Comparison of ENCODE assay signal across 9 mouse cellular contexts in genomic region chr7:96915452-96916105, GRCm38 (mm10). TPM values are rescaled to one million over a fixed set of nuclear protein-coding genes. Genes with fewer than 3 reads are reported as not detected.
A peak's percentile ranks its signal among the peaks of the same experiment; 100 is the strongest.
DNase-seq lines count a peak whose midpoint lies in the region; ATAC-seq lines count a peak whose summit lies in the region.
"Had no signal": no experiment of that assay in that cellular context is flagged by ENCODE, and none has a peak within 500 bp of the region (broad histone marks: within the 10 kb centered on the region; RNA-seq: fewer than 3 reads in every experiment).

No protein-coding gene starts in this region.

- ATAC-seq in heart, embryonic 12.5 days (ENCODE audit: insufficient number of reproducible peaks, low FRiP score), result no peak
- peak; percentile 60 for ATAC-seq in hindbrain, embryonic 13.5 days (ENCODE audit: low FRiP score)
- ATAC-seq in megakaryocyte-erythroid progenitor cell, adult 5-6 weeks (replicated peaks; ENCODE audit: low FRiP score, low TSS enrichment, poor library complexity, severe bottlenecking), result peak; percentile 72; the same call in 1 of the 2 replicates

- 2% methylated on average over 2 of the region's 2 CpGs for WGBS in heart, embryonic 12.5 days
- WGBS in hindbrain, embryonic 13.5 days, result 2% methylated on average over 2 of the region's 2 CpGs

- H3K9me3 ChIP-seq in heart, embryonic 12.5 days (replicated peaks), result no peaks in the 10 kb centered on the region
- no peaks in the 10 kb centered on the region for H3K9me3 ChIP-seq in hindbrain, embryonic 13.5 days
- H3K9me3 ChIP-seq: limb, embryonic 13.5 days had no signal

- DNase-seq in heart, adult 11 months, result peak; percentile 91
- peak; percentile 62 for DNase-seq in c-Kit-negative CD71-positive TER-119-positive erythroid progenitor cells, embryonic 14.5 days (ENCODE audit: low read depth, low spot score)
- DNase-seq in fibroblast of lung, adult 2 months (ENCODE audit: low read depth), result peak; percentile 22
- peak; percentile 43 for DNase-seq in layer of hippocampus, adult 9-11 months
- DNase-seq in skeletal muscle tissue, adult 2 months (ENCODE audit: low read depth, low spot score), result peak; percentile 44

- H3K4me3 ChIP-seq in heart, embryonic 12.5 days, result no peak overlapping the region
- no peak overlapping the region for H3K4me3 ChIP-seq in hindbrain, embryonic 13.5 days
- H3K4me3 ChIP-seq: limb, embryonic 13.5 days had no signal

- H3K4me1 ChIP-seq in heart, embryonic 12.5 days (replicated peaks), result no peaks in the 10 kb centered on the region
- no peaks in the 10 kb centered on the region for H3K4me1 ChIP-seq in hindbrain, embryonic 13.5 days (replicated peaks)

- H3K27me3 ChIP-seq in heart, embryonic 12.5 days (replicated peaks), result peaks cover 63% of the 10 kb centered on the region
- H3K27me3 ChIP-seq in hindbrain, embryonic 13.5 days, result peaks cover 12% of the 10 kb centered on the region

- no peak overlapping the region for H3K4me2 ChIP-seq in heart, embryonic 12.5 days
- no peak overlapping the region for H3K4me2 ChIP-seq in hindbrain, embryonic 13.5 days
- H3K4me2 ChIP-seq: limb, embryonic 13.5 days had no signal

- no peak overlapping the region for H3K9ac ChIP-seq in heart, embryonic 12.5 days
- no peak overlapping the region for H3K9ac ChIP-seq in hindbrain, embryonic 13.5 days
- H3K9ac ChIP-seq: limb, embryonic 13.5 days had no signal

- H3K27ac ChIP-seq in heart, embryonic 12.5 days (ENCODE audit: poor library complexity, severe bottlenecking), result no peak overlapping the region
- H3K27ac ChIP-seq in hindbrain, embryonic 13.5 days, result no peak overlapping the region
- H3K27ac ChIP-seq: limb, embryonic 13.5 days had no signal

- H3K36me3 ChIP-seq in heart, embryonic 12.5 days, result no peaks in the 10 kb centered on the region
- H3K36me3 ChIP-seq in hindbrain, embryonic 13.5 days, result no peaks in the 10 kb centered on the region
- H3K36me3 ChIP-seq: limb, embryonic 13.5 days had no signal

RNA-seq across cellular contexts. Expression of gene Nars2, which starts 35.7 kb away (rescaled TPM):
- polyA plus RNA-seq in heart, embryonic 12.5 days (2016; fragmentation: Nextera tagmentation; extraction: Ambion mirVana), result 17.8 and 19.2 TPM in 2 replicates
- polyA plus RNA-seq in hindbrain, embryonic 13.5 days (2015; fragmentation: Nextera tagmentation; extraction: Ambion mirVana), result 17.5 and 17.6 TPM in 2 replicates
- 16.6 and 26.5 TPM in 2 replicates for total RNA-seq in megakaryocyte-erythroid progenitor cell, adult 5-6 weeks (2014; fragmentation: Nextera tagmentation)
- 11.8 and 14.0 TPM in 2 replicates for total RNA-seq in megakaryocyte-erythroid progenitor cell, adult 5-6 weeks (2017)

Comparison
In these comparisons a context has a peak if more than half of its experiments do, and no peak if none do; other contexts are left out.
1. DNase-seq: peak in every context shown above with its lines; median percentile 91 in heart, adult 11 months; 62 in c-Kit-negative CD71-positive TER-119-positive erythroid progenitor cells, embryonic 14.5 days; 44 in skeletal muscle tissue, adult 2 months; 43 in layer of hippocampus, adult 9-11 months; 22 in fibroblast of lung, adult 2 months.